Mouse (Mus musculus): ENCODE data around the gene Klrc1. TPM values are rescaled to one million over a fixed set of nuclear protein-coding genes. Genes with fewer than 3 reads are reported as not detected.
"Not testable (repeated sequence)": the region's sequence is repeated elsewhere in the genome, so short reads cannot be mapped to it uniquely, and the experiment has no call there.

The Klrc1 gene
- 0.39 and 0.45 TPM in 2 replicates for polyA plus RNA-seq (2015; fragmentation: Nextera tagmentation; extraction: Ambion mirVana)

DNA sequence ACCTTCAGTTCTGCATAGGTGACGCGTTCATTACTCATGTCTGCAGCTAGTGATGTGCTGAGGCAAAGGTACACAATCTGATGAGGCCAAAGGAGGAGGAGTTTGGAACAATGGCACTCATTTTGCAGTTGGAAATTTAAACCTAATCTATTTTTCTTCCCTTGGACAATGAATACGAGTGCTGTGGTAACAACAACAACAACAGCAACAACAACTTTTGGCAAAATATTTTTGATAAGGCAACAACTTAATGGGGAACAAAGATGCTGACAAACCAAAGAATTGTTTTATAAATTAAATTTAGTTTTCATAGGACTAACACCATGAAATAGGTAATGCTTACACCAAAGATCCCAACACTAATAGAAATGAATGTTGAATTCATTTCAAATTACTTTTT, at the start of gene Klrc1:
Gene Klrc1 (minus strand): TSS at position 101 of the 400 bp plus-strand sequence.
- no peak within 1 kb of the TSS for H3K27ac ChIP-seq (ENCODE audit: low read length)
- no peak within 1 kb of the TSS for H3K4me3 ChIP-seq (ENCODE audit: low read depth, low read length)
- H3K36me3 ChIP-seq (ENCODE audit: control insufficient read depth, insufficient read depth) = no peaks in the 10 kb centered on the region
- no peaks in the 10 kb centered on the region for H3K4me1 ChIP-seq (ENCODE audit: control insufficient read depth, low read depth, low read length)
- ATAC-seq (ENCODE audit: low read depth) = no peak
- WGBS (ENCODE audit: insufficient replicate concordance) = 60% methylated on average over 3 of the region's 3 CpGs
- no peak within 1 kb of the TSS for H3K9ac ChIP-seq (ENCODE audit: low read depth, low read length)
- no peaks in the 10 kb centered on the region for H3K27me3 ChIP-seq (ENCODE audit: control insufficient read depth, insufficient read depth, low read depth, low read length)
- no peak within 1 kb of the TSS for H3K4me2 ChIP-seq (ENCODE audit: low read depth, low read length)
- H3K9me3 ChIP-seq (replicated peaks; ENCODE audit: control insufficient read depth, low read length) = no peaks in the 10 kb centered on the region

DNA sequence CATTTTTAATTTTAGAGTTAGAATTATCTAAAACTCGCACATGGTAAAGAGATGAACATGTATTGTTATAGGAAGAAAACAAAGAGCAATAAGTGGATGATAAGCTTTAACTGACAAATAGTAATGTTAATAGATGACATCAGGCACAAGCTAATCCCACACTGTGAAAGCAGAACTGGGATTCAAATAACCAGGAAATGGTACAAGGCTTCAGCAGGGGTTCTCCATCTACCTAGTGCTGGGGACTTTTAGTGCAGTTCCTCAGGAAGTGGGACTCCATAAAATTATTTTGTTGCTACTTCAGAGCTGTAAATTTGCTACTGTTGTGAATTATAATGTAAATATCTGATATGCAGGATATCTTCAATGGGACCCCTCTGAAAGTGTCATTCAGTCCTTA, 48.5 kb upstream of the Klrc1 start:
- no peak overlapping the region for H3K4me3 ChIP-seq (ENCODE audit: low read depth, low read length)
- no peak overlapping the region for H3K9ac ChIP-seq (ENCODE audit: low read depth, low read length)
- H3K4me2 ChIP-seq (ENCODE audit: low read depth, low read length) = no peak overlapping the region
- H3K36me3 ChIP-seq (ENCODE audit: control insufficient read depth, insufficient read depth) = no peaks in the 10 kb centered on the region
- no peaks in the 10 kb centered on the region for H3K4me1 ChIP-seq (ENCODE audit: control insufficient read depth, low read depth, low read length)
- no peaks in the 10 kb centered on the region for H3K27me3 ChIP-seq (ENCODE audit: control insufficient read depth, insufficient read depth, low read depth, low read length)
- no peak for ATAC-seq (ENCODE audit: low read depth)
- no peaks in the 10 kb centered on the region for H3K9me3 ChIP-seq (replicated peaks; ENCODE audit: control insufficient read depth, low read length)
- WGBS (ENCODE audit: insufficient replicate concordance) = 65% methylated on average over 1 of the region's 1 CpGs
- H3K27ac ChIP-seq (ENCODE audit: low read length) = no peak overlapping the region

DNA sequence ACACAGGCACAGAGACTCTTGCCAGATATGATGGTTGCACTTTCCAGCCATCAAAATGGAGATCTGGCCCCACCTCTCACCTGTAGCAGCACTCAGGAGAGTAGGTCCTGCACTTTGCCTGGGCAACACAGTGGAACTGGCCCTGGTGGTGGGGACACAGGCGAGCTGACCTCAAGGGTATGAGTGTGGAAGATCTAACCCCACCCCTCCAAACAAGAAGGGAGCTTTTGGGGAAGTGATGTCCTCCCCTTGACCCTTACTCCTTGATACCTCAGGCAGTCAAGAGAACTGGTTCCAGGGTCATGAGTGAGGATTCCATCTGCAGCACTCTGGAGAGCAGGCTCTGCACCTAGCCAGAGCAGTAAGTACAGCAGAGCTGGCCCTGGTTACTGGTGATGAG, 42.6 kb upstream of the Klrc1 start:
- Histone ChIP-seq H3K27ac (ENCODE audit: low read length) (no peak overlapping the region), H3K27me3 (ENCODE audit: control insufficient read depth, insufficient read depth, low read depth, low read length) (no peaks in the 10 kb centered on the region), H3K4me1 (ENCODE audit: control insufficient read depth, low read depth, low read length) (no peaks in the 10 kb centered on the region)

DNA sequence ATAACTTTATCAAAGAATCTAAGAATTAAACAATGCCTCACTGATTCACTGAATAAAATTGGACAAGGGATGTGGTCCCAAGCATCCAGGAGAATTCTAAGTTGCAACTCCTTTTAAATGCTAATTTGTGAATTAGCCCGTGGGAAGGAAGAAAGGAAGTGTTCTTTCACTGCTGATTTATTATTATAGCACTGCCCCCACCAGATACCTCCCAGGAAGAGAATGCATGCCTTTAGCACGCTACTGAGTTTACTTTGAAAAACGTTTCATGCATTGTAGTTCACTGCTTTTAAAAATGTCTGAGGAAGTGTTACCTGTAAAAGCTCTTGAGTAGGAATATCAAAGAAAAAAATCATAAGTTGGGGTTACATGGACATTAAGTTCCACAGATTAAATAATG, 41.7 kb upstream of the Klrc1 start:
- Histone ChIP-seq H3K4me1 (ENCODE audit: control insufficient read depth, low read depth, low read length) (no peaks in the 10 kb centered on the region), H3K27me3 (ENCODE audit: control insufficient read depth, insufficient read depth, low read depth, low read length) (no peaks in the 10 kb centered on the region), H3K27ac (ENCODE audit: low read length) (no peak overlapping the region), H3K9ac (ENCODE audit: low read depth, low read length) (no peak overlapping the region), H3K4me3 (ENCODE audit: low read depth, low read length) (no peak overlapping the region), H3K4me2 (ENCODE audit: low read depth, low read length) (no peak overlapping the region), H3K36me3 (ENCODE audit: control insufficient read depth, insufficient read depth) (no peaks in the 10 kb centered on the region), H3K9me3 (replicated peaks; ENCODE audit: control insufficient read depth, low read length) (no peaks in the 10 kb centered on the region)
- 9% methylated on average over 3 of the region's 3 CpGs for WGBS (ENCODE audit: insufficient replicate concordance)
- no peak for ATAC-seq (ENCODE audit: low read depth)

More for the DNA sequence above, 42.6 kb upstream of the Klrc1 start:
- H3K4me3 ChIP-seq (ENCODE audit: low read depth, low read length) = no peak overlapping the region
- no peaks in the 10 kb centered on the region for H3K36me3 ChIP-seq (ENCODE audit: control insufficient read depth, insufficient read depth)
- H3K9me3 ChIP-seq (replicated peaks; ENCODE audit: control insufficient read depth, low read length) = no peaks in the 10 kb centered on the region
- H3K4me2 ChIP-seq (ENCODE audit: low read depth, low read length) = no peak overlapping the region
- no peak overlapping the region for H3K9ac ChIP-seq (ENCODE audit: low read depth, low read length)
- no peak for ATAC-seq (ENCODE audit: low read depth)
- 10% methylated on average over 1 of the region's 1 CpGs for WGBS (ENCODE audit: insufficient replicate concordance)

DNA sequence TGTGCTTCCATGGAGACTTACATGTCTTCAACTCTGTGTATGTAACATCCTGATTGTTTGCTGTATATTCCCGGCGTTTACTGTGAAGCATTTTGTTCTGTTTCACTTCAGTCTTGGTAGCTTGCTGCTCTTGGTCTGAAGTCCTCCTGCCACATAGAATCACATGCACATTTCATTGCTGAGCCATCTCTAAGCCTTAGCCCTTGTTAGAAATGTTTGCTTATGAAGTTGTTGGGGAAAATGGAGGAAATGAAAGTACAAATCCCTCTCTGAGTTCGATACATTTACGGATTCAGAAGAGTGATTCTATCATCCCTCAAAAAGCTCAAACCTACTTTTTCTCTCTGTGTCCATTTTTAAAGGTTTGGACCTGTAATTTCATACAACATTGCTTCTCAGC, 38.3 kb upstream of the Klrc1 start, which contains the start of gene Klri1:
Gene Klri1 (minus strand): TSS at position 101 of the 400 bp plus-strand sequence.
- Histone ChIP-seq H3K27me3 (ENCODE audit: control insufficient read depth, insufficient read depth, low read depth, low read length) (no peaks in the 10 kb centered on the region), H3K36me3 (ENCODE audit: control insufficient read depth, insufficient read depth) (no peaks in the 10 kb centered on the region), H3K27ac (ENCODE audit: low read length) (no peak within 1 kb of the TSS), H3K9me3 (replicated peaks; ENCODE audit: control insufficient read depth, low read length) (no peaks in the 10 kb centered on the region), H3K4me2 (ENCODE audit: low read depth, low read length) (no peak within 1 kb of the TSS), H3K9ac (ENCODE audit: low read depth, low read length) (no peak within 1 kb of the TSS), H3K4me3 (ENCODE audit: low read depth, low read length) (no peak within 1 kb of the TSS), H3K4me1 (ENCODE audit: control insufficient read depth, low read depth, low read length) (no peaks in the 10 kb centered on the region)
- 72% methylated on average over 4 of the region's 4 CpGs for WGBS (ENCODE audit: insufficient replicate concordance)
- no peak for ATAC-seq (ENCODE audit: low read depth)

DNA sequence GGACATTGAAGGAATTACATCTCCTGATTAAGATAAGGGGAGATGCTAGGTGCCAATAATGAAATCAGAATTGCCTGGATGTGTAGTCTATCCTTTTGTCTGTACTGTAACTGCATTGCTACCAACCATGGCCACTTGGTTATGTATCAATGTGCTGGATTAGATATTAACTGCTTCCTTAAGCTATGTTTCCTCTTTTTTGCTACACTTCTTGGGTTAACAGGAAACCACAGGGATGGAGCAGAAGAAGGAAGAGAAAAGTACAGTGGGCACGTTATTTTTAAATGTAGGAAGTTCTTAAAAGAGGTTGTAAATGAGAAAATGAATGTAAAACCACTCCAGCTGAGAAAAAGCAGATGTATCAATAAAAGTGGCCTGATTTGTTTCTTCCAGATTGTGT, 34.8 kb upstream of the Klrc1 start:
- Histone ChIP-seq H3K4me3 (ENCODE audit: low read depth, low read length) (no peak overlapping the region), H3K4me2 (ENCODE audit: low read depth, low read length) (no peak overlapping the region), H3K4me1 (ENCODE audit: control insufficient read depth, low read depth, low read length) (no peaks in the 10 kb centered on the region), H3K27me3 (ENCODE audit: control insufficient read depth, insufficient read depth, low read depth, low read length) (no peaks in the 10 kb centered on the region), H3K27ac (ENCODE audit: low read length) (no peak overlapping the region), H3K36me3 (ENCODE audit: control insufficient read depth, insufficient read depth) (no peaks in the 10 kb centered on the region), H3K9me3 (replicated peaks; ENCODE audit: control insufficient read depth, low read length) (no peaks in the 10 kb centered on the region), H3K9ac (ENCODE audit: low read depth, low read length) (no peak overlapping the region)
- WGBS (ENCODE audit: insufficient replicate concordance) = 3% methylated on average over 1 of the region's 1 CpGs
- no peak for ATAC-seq (ENCODE audit: low read depth)

DNA sequence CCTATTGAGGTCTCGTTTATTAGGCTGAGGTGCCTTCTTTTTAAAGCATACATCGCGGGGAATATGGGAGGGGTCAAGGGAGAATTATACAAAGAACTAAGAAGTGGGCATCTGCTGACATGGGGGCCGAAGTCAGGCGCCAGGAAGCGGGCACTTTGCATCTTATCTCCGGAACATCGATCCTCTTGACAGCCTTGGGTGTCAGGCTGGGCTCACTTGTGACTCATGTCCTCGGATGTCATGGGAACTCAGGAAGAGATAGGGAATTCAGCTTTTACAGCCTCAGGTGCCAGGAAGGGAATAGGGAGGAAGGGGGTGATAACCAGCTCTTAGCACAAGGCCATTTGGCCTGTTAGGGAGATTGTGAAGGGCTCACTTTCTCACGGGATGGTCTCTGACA, 12.7 kb upstream of the Klrc1 start:
- ATAC-seq (ENCODE audit: low read depth); H3K4me1 ChIP-seq (ENCODE audit: control insufficient read depth, low read depth, low read length); H3K4me3 ChIP-seq (ENCODE audit: low read depth, low read length); H3K4me2 ChIP-seq (ENCODE audit: low read depth, low read length); H3K27ac ChIP-seq (ENCODE audit: low read length); H3K27me3 ChIP-seq (ENCODE audit: control insufficient read depth, insufficient read depth, low read depth, low read length); H3K9ac ChIP-seq (ENCODE audit: low read depth, low read length); H3K36me3 ChIP-seq (ENCODE audit: control insufficient read depth, insufficient read depth); H3K9me3 ChIP-seq (replicated peaks; ENCODE audit: control insufficient read depth, low read length): not testable (repeated sequence)
- WGBS (ENCODE audit: insufficient replicate concordance) = 42% methylated on average over 10 of the region's 10 CpGs

DNA sequence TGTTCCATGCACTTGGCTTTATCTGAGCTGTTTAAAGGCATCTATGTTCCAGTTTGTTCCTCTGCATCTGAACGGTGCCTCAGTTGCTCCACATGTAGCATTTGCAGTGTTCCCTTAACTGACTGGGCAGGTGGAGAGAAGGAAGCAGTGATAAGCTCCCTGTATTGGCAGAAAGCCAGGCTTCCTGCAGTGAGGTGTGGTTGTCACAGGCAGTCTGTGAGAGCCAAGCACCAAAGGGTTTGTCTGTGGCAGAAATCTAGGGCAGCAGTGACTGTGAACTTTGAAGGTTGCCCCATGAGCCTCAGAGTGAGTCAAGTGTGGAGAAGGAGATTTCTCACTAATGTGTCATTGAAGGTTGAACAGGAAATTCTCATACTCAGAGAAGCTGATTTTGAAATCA, 1.6 kb upstream of the Klrc1 start:
- WGBS (ENCODE audit: insufficient replicate concordance) = 36% methylated on average over 1 of the region's 1 CpGs

DNA sequence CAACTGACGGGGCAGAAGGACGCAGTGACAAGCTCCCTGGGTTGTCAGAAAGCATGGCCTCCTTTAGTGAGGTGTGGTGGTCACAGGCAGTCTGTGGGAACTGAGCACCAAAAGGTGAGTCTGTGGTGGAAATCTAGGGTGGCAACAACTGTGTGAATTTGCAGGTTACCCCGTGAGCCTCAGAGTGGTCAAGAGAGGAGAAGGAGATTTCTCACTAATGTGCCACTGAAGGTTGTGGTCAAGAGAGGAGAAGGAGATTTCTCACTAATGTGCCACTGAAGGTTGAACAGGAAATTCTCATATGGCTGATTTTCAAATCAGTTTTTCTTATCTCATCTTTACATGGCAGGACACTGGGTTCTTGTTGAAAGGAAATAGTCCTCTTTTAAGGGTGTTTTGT, 17.5 kb downstream of the Klrc1 start:
- not testable (repeated sequence) for H3K27ac ChIP-seq (ENCODE audit: low read length); H3K36me3 ChIP-seq (ENCODE audit: control insufficient read depth, insufficient read depth); H3K4me1 ChIP-seq (ENCODE audit: control insufficient read depth, low read depth, low read length); H3K9ac ChIP-seq (ENCODE audit: low read depth, low read length); ATAC-seq (ENCODE audit: low read depth); H3K4me3 ChIP-seq (ENCODE audit: low read depth, low read length); H3K27me3 ChIP-seq (ENCODE audit: control insufficient read depth, insufficient read depth, low read depth, low read length); H3K9me3 ChIP-seq (replicated peaks; ENCODE audit: control insufficient read depth, low read length); H3K4me2 ChIP-seq (ENCODE audit: low read depth, low read length)
- no CpG with 5 or more reads among the region's 3 CpGs for WGBS (ENCODE audit: insufficient replicate concordance)

More for the DNA sequence above, 1.6 kb upstream of the Klrc1 start:
- Histone ChIP-seq H3K4me3 (ENCODE audit: low read depth, low read length) (no peak overlapping the region), H3K27me3 (ENCODE audit: control insufficient read depth, insufficient read depth, low read depth, low read length) (no peaks in the 10 kb centered on the region), H3K4me2 (ENCODE audit: low read depth, low read length) (no peak overlapping the region), H3K9me3 (replicated peaks; ENCODE audit: control insufficient read depth, low read length) (no peaks in the 10 kb centered on the region), H3K27ac (ENCODE audit: low read length) (no peak overlapping the region), H3K36me3 (ENCODE audit: control insufficient read depth, insufficient read depth) (no peaks in the 10 kb centered on the region), H3K9ac (ENCODE audit: low read depth, low read length) (no peak overlapping the region), H3K4me1 (ENCODE audit: control insufficient read depth, low read depth, low read length) (no peaks in the 10 kb centered on the region)
- ATAC-seq (ENCODE audit: low read depth) = 0 out of 2 replicates have a peak, but pooled peaks have one; percentile 27

Data from liver, embryonic 16.5 days (tissue).